Mouse (Mus musculus): ENCODE data around the gene Adamtsl4. TPM values are rescaled to one million over a fixed set of nuclear protein-coding genes. Genes with fewer than 3 reads are reported as not detected.
A peak's percentile ranks its signal among the peaks of the same experiment; 100 is the strongest.
"Not testable (repeated sequence)": the region's sequence is repeated elsewhere in the genome, so short reads cannot be mapped to it uniquely, and the experiment has no call there.

The Adamtsl4 gene
- polyA plus RNA-seq, 1 experiment from 2014 or later: 1.2 TPM

DNA sequence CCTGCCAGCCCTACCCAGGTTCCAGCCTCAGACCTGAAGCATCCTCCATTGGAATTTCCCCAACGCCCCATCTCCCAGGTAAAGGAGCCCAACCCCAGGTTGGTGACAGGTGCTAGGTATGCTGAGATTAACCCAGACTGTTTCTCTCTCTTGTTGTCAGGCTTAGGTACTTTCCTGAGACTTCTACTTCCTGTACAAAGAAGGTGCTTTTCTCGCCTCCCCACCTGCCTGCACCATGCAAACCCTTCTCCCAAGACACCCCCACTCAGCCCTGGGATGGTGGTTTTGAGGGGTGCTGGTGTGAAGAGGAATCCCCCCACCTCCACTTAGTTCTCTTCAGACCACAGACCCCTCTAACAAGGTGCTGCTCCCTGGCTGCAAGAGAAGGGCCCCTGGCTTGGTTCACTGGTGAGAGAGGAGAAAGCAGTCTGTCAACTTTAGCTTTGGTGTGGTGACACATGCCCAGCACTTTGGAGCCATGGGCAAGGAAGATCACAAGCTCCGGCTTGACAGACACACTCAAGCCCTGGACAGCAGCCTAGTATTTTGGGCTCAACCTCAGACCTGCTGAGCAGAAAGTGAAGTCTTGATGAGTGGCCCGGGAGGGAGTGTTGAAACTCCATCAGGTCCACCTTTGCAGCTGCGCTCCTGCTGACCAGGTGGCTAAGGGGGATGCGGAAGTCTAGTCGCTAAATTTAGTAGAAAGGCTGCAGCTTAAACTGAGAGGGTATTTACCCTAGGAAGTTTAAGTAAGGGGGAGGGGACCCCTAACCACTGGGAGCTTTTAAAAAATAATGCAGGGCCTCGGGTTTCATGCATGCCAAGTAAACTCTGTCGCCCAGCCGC lies 14.6 kb downstream of the Adamtsl4 start:
- H3K36me3 ChIP-seq: peaks cover 34% of the 10 kb centered on the region
- no peaks in the 10 kb centered on the region for H3K9me3 ChIP-seq (replicated peaks)
- H3K4me2 ChIP-seq (replicated peaks): peak overlapping the region; percentile 17; the same call in 1 of the 2 replicates
- H3K4me1 ChIP-seq: peaks cover 41% of the 10 kb centered on the region
- no peak overlapping the region for H3K9ac ChIP-seq
- no peak overlapping the region for H3K4me3 ChIP-seq
- H3K27ac ChIP-seq: peak overlapping the region; percentile 71; the same call in 1 of the 2 replicates
- WGBS: 52% methylated on average over 10 of the region's 10 CpGs
- ATAC-seq (ENCODE audit: low FRiP score): no peak
- H3K27me3 ChIP-seq: no peaks in the 10 kb centered on the region

- Histone ChIP-seq H3K27ac (peak overlapping the region; percentile 12; the same call in 1 of the 2 replicates), H3K4me1 (peaks cover 47% of the 10 kb centered on the region), H3K9me3 (replicated peaks) (no peaks in the 10 kb centered on the region), H3K4me2 (replicated peaks) (no peak overlapping the region), H3K27me3 (no peaks in the 10 kb centered on the region), H3K4me3 (no peak overlapping the region), H3K36me3 (peaks cover 35% of the 10 kb centered on the region), H3K9ac (no peak overlapping the region)
- no peak for ATAC-seq (ENCODE audit: low FRiP score)
- 61% methylated on average over 3 of the region's 3 CpGs for WGBS
Observed at GRCm38 (mm10) chr3:95672461-95672860, 15.3 kb downstream of the Adamtsl4 start.

- H3K9me3 ChIP-seq (replicated peaks): no peaks in the 10 kb centered on the region
- no peak for ATAC-seq (ENCODE audit: low FRiP score)
- peaks cover 32% of the 10 kb centered on the region for H3K36me3 ChIP-seq
- H3K9ac ChIP-seq: no peak overlapping the region
- no peaks in the 10 kb centered on the region for H3K27me3 ChIP-seq
- no peak overlapping the region for H3K27ac ChIP-seq
- H3K4me2 ChIP-seq (replicated peaks): no peak overlapping the region
- H3K4me1 ChIP-seq: peaks cover 53% of the 10 kb centered on the region
- 93% methylated on average over 5 of the region's 5 CpGs for WGBS
- no peak overlapping the region for H3K4me3 ChIP-seq
Observed at GRCm38 (mm10) chr3:95671201-95671600, 16.5 kb downstream of the Adamtsl4 start.

DNA sequence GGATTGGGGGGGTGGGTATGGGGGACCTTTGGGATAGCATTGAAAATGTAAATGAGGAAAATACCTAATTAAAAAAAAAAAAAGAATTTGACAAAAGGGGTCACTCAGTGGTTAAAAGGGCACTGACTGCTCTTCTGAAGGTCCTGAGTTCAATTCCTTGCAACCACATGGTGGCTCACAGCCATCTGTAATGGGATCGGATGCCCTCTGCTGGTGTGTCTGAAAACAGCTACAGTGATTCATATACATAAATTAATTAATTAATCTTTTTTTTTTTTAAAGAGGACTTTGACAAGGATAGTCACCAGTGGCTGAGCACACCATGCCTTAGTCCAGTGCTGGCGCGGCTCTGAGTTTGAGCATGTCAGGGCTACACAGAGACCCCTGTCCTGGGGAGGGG lies 17.3 kb downstream of the Adamtsl4 start:
- WGBS: 95% methylated on average over 3 of the region's 3 CpGs
- peaks cover 54% of the 10 kb centered on the region for H3K4me1 ChIP-seq
- ATAC-seq (ENCODE audit: low FRiP score): not testable (repeated sequence)

DNA sequence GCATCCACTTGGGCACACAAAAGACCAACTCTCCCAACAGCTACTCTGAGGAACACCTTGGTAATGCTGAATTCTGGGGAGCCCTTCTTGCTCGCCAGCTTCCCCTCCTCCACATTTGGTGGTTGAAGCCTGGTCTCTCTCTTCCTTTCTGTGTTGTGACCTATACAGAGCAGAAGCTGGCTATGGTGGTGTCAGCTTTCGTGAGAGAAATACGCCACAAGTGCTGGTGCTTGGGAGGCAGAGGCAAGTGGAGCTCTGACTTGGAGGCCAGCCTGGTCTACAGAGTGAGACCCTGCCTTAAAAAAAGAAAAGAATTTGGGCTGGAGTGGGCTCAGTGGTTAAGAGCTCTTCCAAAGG lies 18.4 kb downstream of the Adamtsl4 start:
- H3K9me3 ChIP-seq (replicated peaks): no peaks in the 10 kb centered on the region
- peaks cover 44% of the 10 kb centered on the region for H3K36me3 ChIP-seq
- H3K4me3 ChIP-seq: no peak overlapping the region
- no peaks in the 10 kb centered on the region for H3K27me3 ChIP-seq
- no peak overlapping the region for H3K27ac ChIP-seq
- no peak for ATAC-seq (ENCODE audit: low FRiP score)
- no peak overlapping the region for H3K9ac ChIP-seq
- no peak overlapping the region for H3K4me2 ChIP-seq (replicated peaks)
- H3K4me1 ChIP-seq: peaks cover 44% of the 10 kb centered on the region
- 95% methylated on average over 3 of the region's 3 CpGs for WGBS

More for the DNA sequence above, 17.3 kb downstream of the Adamtsl4 start:
- not testable (repeated sequence) for H3K9ac ChIP-seq; H3K9me3 ChIP-seq (replicated peaks); H3K4me3 ChIP-seq; H3K27me3 ChIP-seq; H3K27ac ChIP-seq; H3K4me2 ChIP-seq (replicated peaks)
- H3K36me3 ChIP-seq: peaks cover 32% of the 10 kb centered on the region

DNA sequence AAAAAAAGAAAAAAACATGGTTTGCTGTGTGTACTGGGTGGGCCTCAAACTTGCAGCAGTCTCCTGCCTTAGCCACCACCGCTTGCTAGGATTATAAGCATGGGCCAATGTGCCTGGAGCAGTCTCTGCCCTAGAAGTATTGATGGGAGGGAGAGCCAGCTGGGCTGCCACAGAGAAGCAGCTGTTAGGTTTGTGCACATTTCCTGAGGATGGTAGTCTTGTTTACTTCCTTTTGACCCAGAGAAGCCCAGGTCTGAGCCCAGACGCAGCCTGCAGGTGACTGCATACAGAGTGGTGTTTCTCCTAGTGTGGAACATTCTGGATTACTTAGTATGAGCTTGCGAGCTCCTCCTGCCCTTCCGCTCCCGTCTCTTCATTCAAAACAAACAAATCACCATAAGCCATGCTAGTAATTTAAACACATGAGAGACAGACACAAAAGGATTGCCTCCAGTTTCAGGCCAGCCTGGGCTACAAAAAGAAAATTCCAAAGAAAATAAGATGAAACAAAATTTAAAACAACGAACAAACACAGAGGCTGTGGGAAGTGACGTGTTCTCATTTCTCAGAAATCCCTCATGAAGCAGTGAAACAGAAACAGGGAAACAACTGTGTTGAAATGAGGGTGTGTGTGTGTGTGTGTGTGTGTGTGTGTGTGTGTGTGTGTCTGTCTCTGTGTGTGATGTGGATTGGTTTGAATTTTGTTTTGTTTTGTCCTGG lies 19.0 kb downstream of the Adamtsl4 start:
- no peak for ATAC-seq (ENCODE audit: low FRiP score)
- Histone ChIP-seq H3K4me2 (replicated peaks) (no peak overlapping the region), H3K4me1 (peaks cover 42% of the 10 kb centered on the region), H3K27ac (peak overlapping the region; percentile 78; the same call in 1 of the 2 replicates), H3K4me3 (no peak overlapping the region), H3K9me3 (replicated peaks) (no peaks in the 10 kb centered on the region), H3K36me3 (peaks cover 47% of the 10 kb centered on the region), H3K9ac (no peak overlapping the region), H3K27me3 (no peaks in the 10 kb centered on the region)
- 86% methylated on average over 7 of the region's 7 CpGs for WGBS

GRCm38 (mm10) chr3:95668026-95668425 lies 19.7 kb downstream of the Adamtsl4 start:
- WGBS: 34% methylated on average over 7 of the region's 7 CpGs
- H3K4me3 ChIP-seq: no peak overlapping the region
- H3K27me3 ChIP-seq: no peaks in the 10 kb centered on the region
- peaks cover 41% of the 10 kb centered on the region for H3K4me1 ChIP-seq
- peak overlapping the region; percentile 78 for H3K27ac ChIP-seq
- H3K4me2 ChIP-seq (replicated peaks): 0 out of 2 replicates have a peak overlapping the region, but pooled peaks have one; percentile 3
- H3K9ac ChIP-seq: 0 out of 2 replicates have a peak overlapping the region, but pooled peaks have one; percentile 8
- peaks cover 44% of the 10 kb centered on the region for H3K36me3 ChIP-seq
- H3K9me3 ChIP-seq (replicated peaks): no peaks in the 10 kb centered on the region
- peak; percentile 36; the same call in 1 of the 2 replicates for ATAC-seq (ENCODE audit: low FRiP score)

GRCm38 (mm10) chr3:95667521-95667920 lies 20.2 kb downstream of the Adamtsl4 start:
- peaks cover 46% of the 10 kb centered on the region for H3K36me3 ChIP-seq
- H3K4me1 ChIP-seq: peaks cover 42% of the 10 kb centered on the region
- H3K4me2 ChIP-seq (replicated peaks): 0 out of 2 replicates have a peak overlapping the region, but pooled peaks have one; percentile 3
- peak overlapping the region; percentile 78 for H3K27ac ChIP-seq
- no peaks in the 10 kb centered on the region for H3K9me3 ChIP-seq (replicated peaks)
- no peak overlapping the region for H3K4me3 ChIP-seq
- no peak for ATAC-seq (ENCODE audit: low FRiP score)
- 0 out of 2 replicates have a peak overlapping the region, but pooled peaks have one; percentile 8 for H3K9ac ChIP-seq
- H3K27me3 ChIP-seq: no peaks in the 10 kb centered on the region
- WGBS: 70% methylated on average over 4 of the region's 4 CpGs

- H3K9ac ChIP-seq: no peak overlapping the region
- no peaks in the 10 kb centered on the region for H3K27me3 ChIP-seq
- peaks cover 46% of the 10 kb centered on the region for H3K4me1 ChIP-seq
- no peaks in the 10 kb centered on the region for H3K9me3 ChIP-seq (replicated peaks)
- H3K4me3 ChIP-seq: no peak overlapping the region
- H3K4me2 ChIP-seq (replicated peaks): no peak overlapping the region
- no peak for ATAC-seq (ENCODE audit: low FRiP score)
- H3K27ac ChIP-seq: 0 out of 2 replicates have a peak overlapping the region, but pooled peaks have one; percentile 30
- 67% methylated on average over 6 of the region's 6 CpGs for WGBS
- H3K36me3 ChIP-seq: peaks cover 54% of the 10 kb centered on the region
Observed at GRCm38 (mm10) chr3:95666124-95666844, 21.4 kb downstream of the Adamtsl4 start.

GRCm38 (mm10) chr3:95664940-95665352 lies 22.8 kb downstream of the Adamtsl4 start:
- no peak overlapping the region for H3K9ac ChIP-seq
- no peaks in the 10 kb centered on the region for H3K27me3 ChIP-seq
- no peak overlapping the region for H3K4me2 ChIP-seq (replicated peaks)
- peaks cover 58% of the 10 kb centered on the region for H3K4me1 ChIP-seq
- 89% methylated on average over 4 of the region's 4 CpGs for WGBS
- no peak overlapping the region for H3K4me3 ChIP-seq
- no peak for ATAC-seq (ENCODE audit: low FRiP score)
- peaks cover 54% of the 10 kb centered on the region for H3K36me3 ChIP-seq
- no peak overlapping the region for H3K27ac ChIP-seq
- no peaks in the 10 kb centered on the region for H3K9me3 ChIP-seq (replicated peaks)

DNA sequence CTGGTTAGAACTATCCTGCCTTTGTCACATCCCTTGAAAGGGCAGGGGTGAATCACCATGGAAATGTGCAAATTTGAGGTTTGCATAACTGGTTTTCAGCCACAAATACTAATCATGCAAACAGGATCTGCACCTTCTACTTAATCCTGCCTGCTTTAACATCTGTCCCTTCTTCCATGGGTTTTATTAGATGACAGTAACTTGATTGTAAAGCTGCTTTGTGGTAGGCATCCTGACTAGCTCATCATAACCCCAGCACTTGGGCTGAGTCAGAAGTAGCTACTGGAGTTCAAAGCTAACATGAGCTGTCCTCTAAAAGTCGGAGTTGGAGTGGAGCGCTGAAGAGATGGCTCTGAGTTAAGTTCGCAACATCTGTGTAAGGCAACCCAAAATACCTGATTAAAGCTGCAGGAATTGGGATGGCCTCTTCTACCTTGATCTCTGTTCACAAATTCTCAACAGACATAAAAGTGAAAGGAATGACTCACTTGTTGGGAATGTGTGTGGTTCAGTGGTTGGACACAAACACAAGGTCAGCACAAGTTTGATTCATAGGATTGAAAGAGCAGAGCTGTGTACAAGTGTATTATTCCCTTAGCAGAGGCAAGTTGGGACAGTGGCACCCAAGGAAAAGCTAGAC lies 23.6 kb downstream of the Adamtsl4 start:
- H3K36me3 ChIP-seq: peaks cover 48% of the 10 kb centered on the region
- H3K27me3 ChIP-seq: no peaks in the 10 kb centered on the region
- H3K4me1 ChIP-seq: peaks cover 58% of the 10 kb centered on the region
- H3K9ac ChIP-seq: no peak overlapping the region
- ATAC-seq (ENCODE audit: low FRiP score): no peak
- WGBS: 89% methylated on average over 3 of the region's 3 CpGs
- H3K9me3 ChIP-seq (replicated peaks): no peaks in the 10 kb centered on the region
- no peak overlapping the region for H3K27ac ChIP-seq
- H3K4me3 ChIP-seq: no peak overlapping the region
- no peak overlapping the region for H3K4me2 ChIP-seq (replicated peaks)
